Mouse (Mus musculus) lung, postnatal 4 days (tissue): ENCODE measurements around the gene Ppp1r2.

Experiments
- DNase-seq, 2 experiments: peaks; one replicate each; pipeline ENCODE4 v3.0.0; 2021

Ppp1r2 gene

GRCm38 (mm10) chr16:31287712-31288111, 12.6 kb upstream of the Ppp1r2 start:
- no peak for DNase-seq

GRCm38 (mm10) chr16:31286801-31287488, 11.9 kb upstream of the Ppp1r2 start:
- DNase-seq, result no peak

GRCm38 (mm10) chr16:31281981-31282380, 6.9 kb upstream of the Ppp1r2 start:
- DNase-seq, result peak; percentile 47 to 54

- no peak for DNase-seq
These were observed 5.1 kb upstream of the Ppp1r2 start for GRCm38 (mm10) chr16:31280176-31280575.

DNA sequence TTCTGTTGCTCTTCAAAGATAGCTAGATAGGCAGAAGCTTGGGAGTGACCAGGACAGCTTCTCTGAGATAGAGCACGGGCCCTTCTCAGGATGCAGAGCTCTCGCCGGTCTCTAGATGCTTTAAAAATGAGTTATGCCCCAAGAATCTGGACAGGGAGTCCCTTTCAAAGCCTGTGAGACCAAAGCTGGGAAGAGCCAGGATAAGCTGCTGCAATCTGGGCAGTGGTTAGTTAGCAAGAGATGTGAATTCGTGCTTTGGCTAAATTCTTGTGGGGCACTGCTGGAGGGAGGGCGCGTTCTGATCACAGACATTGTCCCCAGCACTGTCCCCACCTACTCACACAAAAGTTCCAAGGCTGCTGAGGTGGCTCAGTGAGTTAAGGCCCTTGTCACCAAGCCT, 3.5 kb upstream of the Ppp1r2 start:
- DNase-seq, result no peak

DNA sequence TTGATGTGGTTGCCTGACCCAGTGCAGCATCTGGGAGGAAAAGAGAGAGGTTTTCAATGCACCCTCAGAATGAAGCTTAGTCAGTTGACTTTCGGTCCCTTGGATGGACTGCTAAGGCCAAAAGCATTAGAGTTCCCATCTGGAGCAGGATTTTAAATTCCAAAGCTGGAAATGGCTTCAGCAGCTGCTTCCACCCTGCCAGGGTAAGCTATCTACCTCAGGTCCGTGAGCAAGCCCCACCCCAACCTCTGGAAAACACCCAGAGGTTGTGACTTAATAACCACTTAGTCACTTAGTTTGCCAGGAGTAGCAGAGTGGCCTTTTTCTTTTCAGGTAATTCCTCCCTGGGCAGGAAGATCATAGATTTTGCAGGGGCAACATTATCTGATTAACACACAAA, 3.0 kb upstream of the Ppp1r2 start:
- no peak for DNase-seq

DNA sequence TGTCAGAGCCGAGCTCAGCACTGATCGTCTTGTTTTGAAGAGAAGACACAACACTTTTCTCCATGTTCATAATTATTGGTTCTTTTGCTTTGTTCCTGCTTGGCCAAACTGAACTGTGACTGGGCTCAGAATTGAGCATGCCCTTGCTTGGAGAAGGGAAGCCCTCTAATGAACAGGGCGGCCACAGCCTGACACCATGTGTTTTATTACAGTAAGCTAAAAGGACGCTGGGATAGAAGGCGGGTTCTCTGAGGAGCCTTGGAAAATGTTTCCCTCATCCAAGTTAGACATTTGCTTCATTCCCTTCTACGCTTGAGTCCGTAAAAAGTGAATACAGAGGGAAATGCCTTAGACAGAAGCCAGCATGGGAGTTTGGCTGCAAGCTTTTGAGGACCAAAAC, 1.9 kb upstream of the Ppp1r2 start:
- DNase-seq, result no peak

GRCm38 (mm10) chr16:31276539-31276938, 1.5 kb upstream of the Ppp1r2 start:
- DNase-seq, result peak; percentile 81 to 89

DNA sequence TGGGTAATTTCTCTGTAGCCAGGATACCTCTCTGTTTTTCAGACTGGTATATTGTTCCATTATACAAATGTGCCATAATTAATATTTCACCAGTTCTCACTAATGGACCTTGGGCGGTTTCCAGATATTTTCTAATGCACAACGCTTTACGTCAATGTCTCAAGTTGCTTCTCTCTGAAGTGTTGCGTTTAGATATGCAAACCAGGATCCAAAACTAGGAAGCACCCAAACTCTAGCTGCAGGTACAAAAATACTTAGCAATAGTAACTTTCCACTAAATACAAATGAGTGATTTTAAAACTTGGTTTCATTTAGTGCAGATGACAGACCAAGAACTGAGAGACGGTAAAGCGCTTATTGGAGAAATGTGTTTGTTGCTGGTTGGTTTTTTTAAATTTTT, 993 bp downstream of the Ppp1r2 start:
- DNase-seq, result no peak

DNA sequence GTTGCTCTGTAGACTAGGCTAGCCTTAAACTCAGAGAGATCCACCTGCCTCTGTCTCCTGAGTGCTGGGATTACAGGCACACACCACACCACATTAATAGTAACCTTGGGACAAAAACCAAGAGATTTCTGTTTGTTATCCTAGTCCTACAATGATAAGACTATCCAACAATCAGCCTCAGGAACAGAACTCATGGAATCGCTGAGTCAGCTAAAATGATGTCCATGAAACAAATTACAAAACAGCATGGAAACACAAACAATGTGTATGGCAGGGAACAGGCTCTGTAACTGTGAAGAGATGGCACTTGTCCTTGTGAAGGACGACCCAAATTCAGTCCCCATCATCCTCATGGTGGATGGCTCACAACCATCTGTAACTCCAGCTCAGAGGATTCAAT, 8.4 kb downstream of the Ppp1r2 start:
- DNase-seq, result no peak

GRCm38 (mm10) chr16:31256151-31256550, 18.9 kb downstream of the Ppp1r2 start:
- DNase-seq, result no peak

DNA sequence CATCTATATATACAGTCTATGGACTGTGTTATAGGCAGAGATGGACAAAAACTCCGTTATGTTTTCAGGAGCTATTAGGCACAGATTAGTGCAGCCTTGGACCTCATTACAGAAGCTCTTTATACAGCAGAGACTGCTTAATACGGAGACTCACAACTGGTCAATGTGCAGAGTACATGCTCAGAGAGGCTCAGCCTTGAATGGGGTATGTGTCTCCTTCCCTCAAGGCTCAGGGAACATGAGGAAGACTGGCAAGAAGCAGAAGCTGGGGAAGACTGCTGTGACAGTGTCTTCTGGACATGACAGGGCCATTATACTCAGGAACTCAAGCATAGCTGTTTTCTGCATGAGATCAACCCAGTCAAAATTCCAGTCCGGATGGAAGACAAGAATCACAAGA, 19.4 kb downstream of the Ppp1r2 start:
- no peak for DNase-seq

GRCm38 (mm10) chr16:31249401-31249800, 25.7 kb downstream of the Ppp1r2 start:
- no peak for DNase-seq

GRCm38 (mm10) chr16:31248717-31249116, 26.4 kb downstream of the Ppp1r2 start:
- no peak for DNase-seq

- no peak for DNase-seq
These were observed 27.6 kb downstream of the Ppp1r2 start for GRCm38 (mm10) chr16:31247442-31247841.

DNA sequence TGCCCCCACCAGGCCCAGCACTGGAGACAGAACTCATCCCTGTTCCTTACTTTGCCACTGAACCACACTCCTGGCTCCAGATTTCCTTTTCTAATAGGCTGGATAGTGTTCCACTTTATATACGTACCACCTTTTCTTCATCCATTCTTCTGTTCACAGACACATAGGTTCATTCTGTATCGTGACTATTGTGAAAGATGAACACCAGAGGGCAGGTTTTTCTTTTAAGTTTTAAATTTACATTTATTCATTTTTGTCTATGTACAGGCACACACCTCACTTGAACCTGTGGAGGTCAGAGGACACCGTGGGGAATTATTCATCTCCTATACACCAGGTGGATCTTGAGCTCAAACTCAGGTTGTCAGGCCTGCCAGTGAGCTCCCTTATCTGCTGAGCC, 31.0 kb downstream of the Ppp1r2 start:
- no peak for DNase-seq

DNA sequence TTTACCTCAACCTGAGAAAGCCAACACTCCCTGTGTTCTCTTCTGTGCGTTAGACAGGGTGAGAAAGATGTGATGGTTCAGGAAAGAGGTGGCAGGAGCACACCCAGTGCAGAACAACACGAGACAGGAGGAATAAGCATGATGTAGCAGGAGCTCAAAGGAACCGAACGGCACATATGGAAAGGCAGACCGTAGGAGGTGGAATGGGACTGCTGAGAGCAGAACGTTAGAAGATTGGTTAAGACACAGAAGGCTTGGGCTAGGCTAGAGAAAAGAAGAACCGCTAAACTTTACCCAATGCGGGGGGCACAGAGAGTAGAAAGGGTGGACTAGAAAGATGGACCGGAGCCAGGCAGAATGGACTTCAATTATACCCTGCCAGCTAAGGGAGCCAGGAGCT, 33.6 kb downstream of the Ppp1r2 start:
- DNase-seq, result no peak

DNA sequence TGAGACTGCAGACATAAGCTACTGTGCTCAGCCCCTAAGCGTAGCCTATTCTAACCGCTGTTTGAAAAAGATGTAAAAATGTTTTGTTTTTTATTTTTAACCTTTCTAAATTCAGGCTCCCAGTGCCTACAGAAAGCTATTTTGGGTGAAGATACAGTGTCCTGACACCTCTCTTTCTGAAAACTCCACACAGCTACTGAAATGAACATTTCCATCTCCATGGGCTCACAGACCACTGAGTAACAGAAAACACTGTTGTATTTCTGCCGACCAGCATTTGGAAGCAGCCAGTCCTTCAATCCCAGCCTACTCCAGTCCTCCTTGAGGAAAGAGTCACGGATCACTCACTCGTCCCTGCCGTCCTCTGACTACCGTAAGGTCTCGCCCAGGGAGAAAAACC, 34.5 kb downstream of the Ppp1r2 start:
- no peak for DNase-seq

DNA sequence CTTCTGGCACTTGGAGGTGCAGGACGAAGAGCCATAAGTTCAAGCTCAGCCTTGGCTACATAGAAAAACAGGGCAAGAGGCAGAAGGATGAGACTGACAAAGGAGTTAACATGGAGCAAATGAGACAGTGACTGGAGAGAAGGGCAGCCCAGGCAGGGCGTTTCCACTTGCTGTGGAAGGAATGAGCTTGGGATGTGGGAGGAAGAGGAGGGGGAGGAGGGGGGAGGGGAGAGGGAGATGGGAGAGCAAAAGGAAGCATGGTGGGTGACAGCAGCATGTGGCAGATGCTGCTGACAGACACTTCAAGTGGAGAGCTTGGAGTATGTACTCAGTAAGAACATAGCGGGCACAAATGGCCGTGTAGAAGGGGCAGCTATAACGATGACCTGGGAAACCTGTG, 36.8 kb downstream of the Ppp1r2 start:
- DNase-seq, result no peak

DNA sequence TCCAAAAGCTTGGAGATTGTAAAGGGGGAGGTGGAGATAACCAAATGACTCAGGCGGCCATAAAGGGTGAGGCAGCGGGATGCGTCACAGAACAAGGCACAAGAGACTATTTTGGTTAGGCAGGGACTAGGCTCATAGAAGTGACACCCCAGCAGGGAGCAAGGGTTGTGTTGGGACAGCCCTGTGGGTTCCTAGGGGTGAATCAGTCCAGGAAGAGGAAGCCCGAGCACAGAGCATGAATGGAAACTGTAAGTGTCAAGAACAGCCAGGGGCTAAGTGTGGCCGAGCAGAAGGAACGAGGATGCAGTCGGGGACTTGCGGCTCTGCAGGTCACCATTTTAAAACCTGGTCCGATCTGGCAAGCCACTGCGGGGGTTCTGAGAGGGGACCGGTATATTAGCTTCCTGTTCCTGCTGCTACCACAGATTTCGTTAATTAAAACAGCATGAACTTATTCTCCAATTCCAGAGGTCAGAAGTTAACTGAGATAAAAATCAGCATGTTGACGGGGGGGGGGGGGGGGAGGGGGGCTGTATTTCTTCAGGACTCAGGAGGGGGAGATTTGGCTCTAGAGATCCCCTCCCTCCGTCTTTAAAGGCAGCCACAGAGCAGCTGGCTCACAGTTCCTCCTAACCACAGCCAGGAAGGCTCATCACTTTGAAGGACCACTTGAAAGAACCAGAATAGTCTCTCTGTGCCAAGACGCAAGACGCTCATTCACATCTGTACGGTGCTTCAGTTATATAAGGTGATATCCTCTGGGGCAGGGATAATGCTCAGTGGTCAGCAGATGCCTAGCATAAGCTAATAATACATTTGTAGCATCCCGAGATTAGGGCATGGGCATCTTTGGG, 39.4 kb downstream of the Ppp1r2 start:
- DNase-seq, result no peak

DNA sequence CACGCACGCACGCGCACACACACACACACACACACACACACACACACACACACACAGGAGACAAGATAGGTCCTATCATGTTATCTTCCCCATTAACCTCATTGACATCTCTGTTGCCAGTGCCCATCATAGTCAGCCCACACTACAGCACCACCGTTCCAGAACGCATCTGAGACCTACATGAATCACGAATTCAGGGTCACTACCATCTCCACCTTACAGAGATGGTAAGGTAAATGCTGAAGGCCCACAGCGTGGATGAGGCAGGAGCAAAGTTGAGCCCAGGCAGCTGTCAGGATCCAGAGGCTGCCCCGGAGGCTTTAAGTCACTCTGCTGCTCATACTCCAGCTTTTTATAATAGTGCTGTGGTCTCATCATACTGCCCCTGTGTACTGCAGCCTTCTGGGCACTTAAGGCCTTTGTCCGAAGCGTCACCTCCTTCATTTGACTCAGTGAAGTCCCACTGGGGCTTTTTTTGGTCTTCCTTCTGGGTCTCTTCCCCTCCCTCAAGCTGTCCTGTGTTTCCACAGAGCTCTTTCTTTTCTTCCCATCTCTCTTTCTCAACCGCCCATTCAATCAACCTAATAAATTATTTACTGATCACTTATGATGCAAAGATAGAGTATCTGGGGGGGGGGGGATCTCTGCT, 40.1 kb downstream of the Ppp1r2 start:
- DNase-seq, result no peak

- no peak for DNase-seq
These were observed 40.7 kb downstream of the Ppp1r2 start for GRCm38 (mm10) chr16:31234356-31234755.

- peak; percentile 74 to 80 for DNase-seq
These were observed 41.3 kb downstream of the Ppp1r2 start for GRCm38 (mm10) chr16:31233541-31234339.
